Mouse (Mus musculus) kidney, embryonic 14.5 days (tissue): ENCODE results near the gene Tnrc6a. TPM values are rescaled to one million over a fixed set of nuclear protein-coding genes. Genes with fewer than 3 reads are reported as not detected.
"Not testable (repeated sequence)": the region's sequence is repeated elsewhere in the genome, so short reads cannot be mapped to it uniquely, and the experiment has no call there.

Experiments
- ATAC-seq: fragments of 200-750 bp; cut with Nextera tagmentation; 2 replicates; pipeline ENCODE4 v1.8.0; 2017; ENCODE audit warnings: moderate number of reproducible peaks, mild to moderate bottlenecking, moderate TSS enrichment, moderate library complexity; ENCODE audit not compliant: low FRiP score, low TSS enrichment
- H3K27ac ChIP-seq: fragments of 300-500 bp; sonication (generic); 2 replicates; pipeline ENCODE4 v1.5.1; 2014; ENCODE audit warnings: low read depth, mild to moderate bottlenecking, low read length, moderate library complexity, mixed read lengths
- H3K27me3 ChIP-seq: fragments of 300-500 bp; sonication (generic); 2 replicates; pipeline ENCODE4 v1.6.1; 2014; ENCODE audit warnings: mild to moderate bottlenecking, low read length; ENCODE audit not compliant: control insufficient read depth, insufficient read depth
- H3K36me3 ChIP-seq: fragments of 300-500 bp; sonication (generic); 2 replicates; pipeline ENCODE4 v1.6.1; 2014; ENCODE audit warnings: low read length, mixed read lengths; ENCODE audit not compliant: control insufficient read depth, insufficient read depth
- H3K4me1 ChIP-seq: fragments of 300-500 bp; sonication (generic); 2 replicates; pipeline ENCODE4 v1.6.1; 2014; ENCODE audit warnings: low read length, mixed read lengths; ENCODE audit not compliant: control insufficient read depth, insufficient read depth
- H3K4me2 ChIP-seq: fragments of 300-500 bp; sonication (generic); replicated peaks from 2 replicates; pipeline ENCODE4 v1.6.1; 2014; ENCODE audit warnings: low read depth, mild to moderate bottlenecking, low read length
- H3K4me3 ChIP-seq: fragments of 300-500 bp; sonication (generic); 2 replicates; pipeline ENCODE4 v1.5.1; 2014; ENCODE audit warnings: mild to moderate bottlenecking, low read length
- H3K9ac ChIP-seq: fragments of 300-500 bp; sonication (generic); 2 replicates; pipeline ENCODE4 v1.6.1; 2014; ENCODE audit warnings: low read depth, mild to moderate bottlenecking, low read length, moderate library complexity
- H3K9me3 ChIP-seq: fragments of 300-500 bp; sonication (generic); 2 replicates; pipeline ENCODE4 v1.6.1; 2016; ENCODE audit warnings: low read length; ENCODE audit not compliant: control insufficient read depth
- WGBS: fragments of 180-500 bp; shearing (Covaris S2); extraction: QIAGEN DNeasy Blood & Tissue Kit; methylation state at CpG from one replicate; pipeline ENCODE4 v1.1.7; 2014; 5-methylcytosine and 5-hydroxymethylcytosine counted together
- polyA plus RNA-seq: library from polyadenylated mRNA; unstranded; fragments of >200 nt; fragmentation: Nextera tagmentation; extraction: Ambion mirVana; gene quantifications from 2 replicates; pipeline ENCODE4 v1.2.1, GENCODE M21; 2014

Tnrc6a gene
- polyA plus RNA-seq, 1 experiment from 2014 or later: 57.6 TPM

DNA sequence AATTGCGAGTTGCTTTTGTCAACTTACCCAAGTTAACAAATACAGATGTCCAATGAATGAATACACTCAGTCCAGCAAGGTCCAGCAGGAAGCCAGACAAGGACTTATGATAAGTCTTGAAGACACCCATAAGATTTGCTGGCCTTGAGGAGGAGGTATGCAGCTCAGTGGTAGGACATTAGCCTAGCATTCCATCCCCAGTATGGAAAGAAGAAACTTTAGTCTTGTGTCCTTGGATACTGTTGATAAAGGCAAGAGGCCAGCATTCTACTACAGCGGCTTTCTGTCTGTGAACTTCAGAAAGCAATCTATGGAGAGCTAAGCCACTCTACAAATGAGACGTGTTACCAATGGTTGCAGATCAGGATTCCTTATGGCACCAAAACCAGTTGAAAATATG is 22.4 kb upstream of the Tnrc6a start:
- H3K9me3 ChIP-seq: no peaks in the 10 kb centered on the region
- no peaks in the 10 kb centered on the region for H3K27me3 ChIP-seq
- WGBS: 81% methylated on average over 3 of the region's 3 CpGs
- H3K4me1 ChIP-seq: peaks cover 9% of the 10 kb centered on the region
- no peak overlapping the region for H3K4me3 ChIP-seq
- H3K9ac ChIP-seq: no peak overlapping the region
- H3K27ac ChIP-seq: no peak overlapping the region
- ATAC-seq: no peak
- H3K4me2 ChIP-seq: no peak overlapping the region
- H3K36me3 ChIP-seq: no peaks in the 10 kb centered on the region

DNA sequence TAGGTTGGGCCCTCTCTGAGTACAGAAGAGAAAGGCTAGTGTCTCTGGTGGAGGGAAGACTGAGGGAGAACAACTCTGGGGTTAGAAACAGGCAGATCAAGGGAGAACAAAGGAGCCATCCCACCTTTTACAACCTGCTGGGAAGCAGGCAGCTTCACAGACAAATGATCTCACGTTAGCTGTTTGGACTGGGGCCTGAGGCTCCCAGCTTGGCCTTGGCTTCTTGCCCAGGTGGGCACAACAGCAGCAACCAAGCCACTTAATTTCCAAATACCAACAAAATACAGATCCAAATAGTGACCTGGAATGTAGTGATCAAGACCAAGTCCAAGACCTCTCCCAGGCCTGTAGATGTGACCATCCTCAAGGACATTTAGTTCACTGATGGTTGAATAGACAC is 18.3 kb upstream of the Tnrc6a start:
- not testable (repeated sequence) for H3K4me2 ChIP-seq, H3K9ac ChIP-seq, H3K27me3 ChIP-seq, H3K4me3 ChIP-seq, H3K36me3 ChIP-seq, H3K4me1 ChIP-seq, H3K9me3 ChIP-seq, H3K27ac ChIP-seq, ATAC-seq
- WGBS: 21% methylated on average over 1 of the region's 1 CpGs

DNA sequence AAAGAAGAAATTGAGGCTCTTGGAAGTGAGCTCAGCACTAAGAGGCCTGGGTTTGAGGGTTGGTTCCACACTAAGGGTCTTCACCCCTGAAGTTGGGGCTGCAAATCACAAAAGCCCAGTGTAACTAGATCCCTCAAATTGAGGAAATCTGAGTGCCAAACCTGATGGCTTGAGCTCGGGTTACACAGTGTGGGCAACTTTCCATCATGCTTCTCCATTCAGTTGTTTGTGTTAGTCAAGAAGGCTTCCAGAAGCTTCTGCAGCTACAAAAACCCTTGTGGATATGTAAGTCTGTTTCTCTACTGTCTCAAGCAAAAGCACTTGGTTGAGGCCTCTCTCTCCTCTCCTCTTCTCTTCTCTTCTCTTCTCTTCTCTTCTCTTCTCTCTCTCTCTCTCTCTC is 17.8 kb upstream of the Tnrc6a start:
- Histone ChIP-seq H3K27me3 (no peaks in the 10 kb centered on the region), H3K4me1 (peaks cover 7% of the 10 kb centered on the region), H3K9ac (no peak overlapping the region), H3K9me3 (no peaks in the 10 kb centered on the region), H3K36me3 (no peaks in the 10 kb centered on the region), H3K4me2 (no peak overlapping the region), H3K27ac (no peak overlapping the region), H3K4me3 (no peak overlapping the region)
- 40% methylated on average over 1 of the region's 1 CpGs for WGBS
- no peak for ATAC-seq

DNA sequence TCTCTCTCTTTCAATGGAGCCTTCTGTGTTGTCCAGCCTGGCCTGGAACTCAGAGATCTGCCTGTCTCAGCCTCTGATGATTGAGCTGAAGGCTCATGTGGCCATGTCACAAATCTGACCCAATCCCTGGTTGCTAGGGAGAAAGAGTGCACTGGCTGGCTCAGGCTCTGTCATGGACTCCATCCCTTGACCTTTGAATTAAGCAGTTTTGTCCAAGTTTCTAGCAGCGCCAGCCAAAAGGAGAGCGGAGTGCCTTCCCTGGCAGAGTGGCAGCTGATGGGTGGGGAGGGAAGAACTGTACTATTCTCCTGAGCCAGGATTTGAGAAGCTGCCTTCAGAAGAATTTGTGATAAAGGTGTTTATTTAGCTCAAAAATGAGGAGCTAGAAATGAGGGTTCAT is 17.4 kb upstream of the Tnrc6a start:
- 95% methylated on average over 2 of the region's 2 CpGs for WGBS
- Histone ChIP-seq H3K4me2 (no peak overlapping the region), H3K36me3 (no peaks in the 10 kb centered on the region), H3K9me3 (no peaks in the 10 kb centered on the region), H3K9ac (no peak overlapping the region), H3K27me3 (no peaks in the 10 kb centered on the region), H3K27ac (no peak overlapping the region), H3K4me1 (peaks cover 7% of the 10 kb centered on the region), H3K4me3 (no peak overlapping the region)
- no peak for ATAC-seq

DNA sequence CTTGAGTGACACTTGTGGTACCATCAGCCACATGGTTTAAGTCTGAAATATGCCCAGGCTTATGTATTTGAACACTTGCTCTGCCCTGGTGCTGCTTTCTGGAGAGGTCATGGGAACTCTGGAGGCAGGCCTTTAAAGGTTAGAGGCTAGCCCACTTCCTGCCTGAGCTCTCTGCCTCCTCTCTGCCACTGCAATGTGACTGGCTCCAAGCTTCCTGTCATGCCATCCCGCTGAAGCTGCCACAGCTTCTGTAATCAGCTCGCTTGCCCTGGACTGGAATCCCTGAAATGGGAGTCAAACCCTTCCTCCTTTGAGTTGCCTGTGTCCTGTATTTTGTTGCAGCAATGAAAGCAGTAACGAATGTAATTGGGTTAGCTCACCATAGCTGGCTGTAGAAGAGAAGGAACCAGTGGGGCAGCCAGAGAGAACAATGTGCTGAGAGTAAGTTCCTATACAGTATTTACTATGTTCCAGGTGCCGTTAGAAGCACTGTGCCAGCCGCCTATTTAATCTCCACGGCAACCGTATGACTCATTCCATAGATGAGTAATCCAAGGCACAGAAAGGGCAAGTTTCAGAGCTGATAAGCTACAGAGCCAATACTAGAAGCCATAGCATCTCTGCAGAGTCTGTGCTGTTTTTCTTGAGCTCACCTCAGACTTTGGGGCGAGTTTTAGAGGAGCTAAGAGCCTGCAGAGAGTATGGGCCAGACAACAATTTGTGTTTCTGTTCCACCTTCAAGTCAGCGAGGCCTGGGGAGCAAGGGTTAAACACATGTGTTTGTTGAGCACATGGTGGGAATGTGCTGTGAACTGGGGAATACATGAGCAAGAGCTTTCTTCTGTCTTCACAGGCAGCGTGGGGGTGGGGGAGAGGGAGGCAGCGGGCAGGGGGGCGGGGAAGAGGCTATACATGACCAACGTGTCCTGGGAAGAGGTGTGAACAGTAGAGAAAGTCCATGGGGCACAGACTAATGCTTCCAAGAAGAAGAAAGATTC is 15.3 kb upstream of the Tnrc6a start:
- Histone ChIP-seq H3K36me3 (no peaks in the 10 kb centered on the region), H3K4me1 (peaks cover 7% of the 10 kb centered on the region), H3K4me2 (no peak overlapping the region), H3K9ac (no peak overlapping the region), H3K4me3 (no peak overlapping the region), H3K27me3 (no peaks in the 10 kb centered on the region), H3K27ac (0 out of 2 replicates have a peak overlapping the region, but pooled peaks have one; percentile 37), H3K9me3 (no peaks in the 10 kb centered on the region)
- WGBS: 61% methylated on average over 13 of the region's 13 CpGs
- 0 out of 2 replicates have a peak, but pooled peaks have one; percentile 36 for ATAC-seq

- Histone ChIP-seq H3K27ac (no peak overlapping the region), H3K4me1 (peaks cover 7% of the 10 kb centered on the region), H3K27me3 (no peaks in the 10 kb centered on the region), H3K36me3 (no peaks in the 10 kb centered on the region), H3K9me3 (no peaks in the 10 kb centered on the region), H3K4me2 (no peak overlapping the region), H3K4me3 (no peak overlapping the region), H3K9ac (no peak overlapping the region)
- 92% methylated on average over 7 of the region's 7 CpGs for WGBS
- ATAC-seq: no peak
Observed at GRCm38 (mm10) chr7:123109361-123110000, 14.2 kb upstream of the Tnrc6a start.

GRCm38 (mm10) chr7:123110135-123110534 is 13.6 kb upstream of the Tnrc6a start:
- H3K9me3 ChIP-seq: no peaks in the 10 kb centered on the region
- no peaks in the 10 kb centered on the region for H3K27me3 ChIP-seq
- 58% methylated on average over 3 of the region's 3 CpGs for WGBS
- H3K27ac ChIP-seq: no peak overlapping the region
- no peak overlapping the region for H3K9ac ChIP-seq
- H3K4me1 ChIP-seq: peaks cover 7% of the 10 kb centered on the region
- no peak overlapping the region for H3K4me3 ChIP-seq
- no peaks in the 10 kb centered on the region for H3K36me3 ChIP-seq
- no peak overlapping the region for H3K4me2 ChIP-seq
- peak; percentile 28; the same call in 1 of the 2 replicates for ATAC-seq

DNA sequence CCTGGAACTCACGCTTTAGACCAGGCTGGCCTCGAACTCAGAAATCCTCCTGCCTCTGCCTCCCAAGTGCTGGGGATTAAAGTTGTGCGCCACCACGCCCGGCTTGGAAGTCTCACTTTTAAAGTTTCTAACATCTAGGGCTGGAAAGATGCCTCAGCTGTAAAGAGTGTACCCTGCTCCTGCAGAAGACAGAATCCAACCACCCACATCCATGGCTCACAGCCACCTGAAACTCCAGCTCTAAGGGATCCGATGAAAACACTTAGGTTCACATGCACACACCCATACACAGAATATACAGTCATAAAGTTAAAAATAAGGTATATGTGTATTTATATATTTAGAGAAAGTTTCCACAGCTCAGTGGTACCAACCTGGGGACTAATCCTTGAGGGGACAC is 10.1 kb upstream of the Tnrc6a start:
- H3K9me3 ChIP-seq: no peaks in the 10 kb centered on the region
- no peaks in the 10 kb centered on the region for H3K36me3 ChIP-seq
- no peak overlapping the region for H3K9ac ChIP-seq
- no peak overlapping the region for H3K27ac ChIP-seq
- no peaks in the 10 kb centered on the region for H3K27me3 ChIP-seq
- WGBS: 95% methylated on average over 6 of the region's 6 CpGs
- ATAC-seq: no peak
- H3K4me1 ChIP-seq: peaks cover 7% of the 10 kb centered on the region
- H3K4me2 ChIP-seq: no peak overlapping the region
- H3K4me3 ChIP-seq: no peak overlapping the region

- H3K4me3 ChIP-seq: no peak overlapping the region
- WGBS: 79% methylated on average over 12 of the region's 12 CpGs
- H3K9ac ChIP-seq: no peak overlapping the region
- H3K9me3 ChIP-seq: no peaks in the 10 kb centered on the region
- no peak overlapping the region for H3K27ac ChIP-seq
- ATAC-seq: no peak
- no peaks in the 10 kb centered on the region for H3K27me3 ChIP-seq
- no peaks in the 10 kb centered on the region for H3K4me1 ChIP-seq
- H3K36me3 ChIP-seq: no peaks in the 10 kb centered on the region
- H3K4me2 ChIP-seq: no peak overlapping the region
Observed at GRCm38 (mm10) chr7:123116799-123117198, 6.9 kb upstream of the Tnrc6a start.
